Mouse (Mus musculus) embryonic facial prominence, embryonic 10.5 days (tissue): ENCODE data around the gene Tfam. TPM values are rescaled to one million over a fixed set of nuclear protein-coding genes. Genes with fewer than 3 reads are reported as not detected.

ENCODE experiments used
- DNase-seq: peaks from one replicate; pipeline ENCODE4 v3.0.0-alpha.2; 2017; ENCODE audit warnings: low spot score
- H3K27ac ChIP-seq: fragments of 300-500 bp; sonication (generic); replicated peaks from 2 replicates; pipeline ENCODE4 v1.5.1; 2016; ENCODE audit warnings: mild to moderate bottlenecking
- H3K27me3 ChIP-seq: fragments of 300-500 bp; sonication (generic); replicated peaks from 2 replicates; pipeline ENCODE4 v1.6.1; 2016; ENCODE audit warnings: low read depth, mild to moderate bottlenecking; ENCODE audit not compliant: poor library complexity, severe bottlenecking
- H3K36me3 ChIP-seq: fragments of 300-500 bp; sonication (generic); replicated peaks from 2 replicates; pipeline ENCODE4 v1.6.1; 2016; ENCODE audit warnings: mild to moderate bottlenecking, moderate library complexity
- H3K4me1 ChIP-seq: fragments of 300-500 bp; sonication (generic); 2 replicates; pipeline ENCODE4 v1.6.1; 2016
- H3K4me3 ChIP-seq: fragments of 300-500 bp; sonication (generic); 2 replicates; pipeline ENCODE4 v1.5.1; 2016; ENCODE audit warnings: mild to moderate bottlenecking, moderate library complexity
- H3K9me3 ChIP-seq: fragments of 300-500 bp; sonication (generic); 2 replicates; pipeline ENCODE4 v1.6.1; 2016; ENCODE audit warnings: mild to moderate bottlenecking
- WGBS: fragments of 180-500 bp; shearing (Covaris S2); methylation state at CpG from one replicate; pipeline ENCODE4 v1.1.7; 2016; 5-methylcytosine and 5-hydroxymethylcytosine counted together
- polyA plus RNA-seq: library from polyadenylated mRNA; unstranded; fragments of >200 nt; fragmentation: Nextera tagmentation; extraction: Ambion mirVana; gene quantifications from 2 replicates; pipeline ENCODE4 v1.2.1, GENCODE M21; 2016

Tfam gene
- polyA plus RNA-seq, 1 experiment from 2014 or later: 87.8 TPM

- no peaks in the 10 kb centered on the region for H3K4me1 ChIP-seq
- H3K9me3 ChIP-seq: no peaks in the 10 kb centered on the region
- no peak overlapping the region for H3K4me3 ChIP-seq
- H3K36me3 ChIP-seq: peaks cover 29% of the 10 kb centered on the region
- H3K27ac ChIP-seq: no peak overlapping the region
- no peaks in the 10 kb centered on the region for H3K27me3 ChIP-seq
- DNase-seq: no peak
- WGBS: 86% methylated on average over 5 of the region's 5 CpGs
Observed at GRCm38 (mm10) chr10:71251846-71252245, 13.8 kb upstream of the Tfam start.

DNA sequence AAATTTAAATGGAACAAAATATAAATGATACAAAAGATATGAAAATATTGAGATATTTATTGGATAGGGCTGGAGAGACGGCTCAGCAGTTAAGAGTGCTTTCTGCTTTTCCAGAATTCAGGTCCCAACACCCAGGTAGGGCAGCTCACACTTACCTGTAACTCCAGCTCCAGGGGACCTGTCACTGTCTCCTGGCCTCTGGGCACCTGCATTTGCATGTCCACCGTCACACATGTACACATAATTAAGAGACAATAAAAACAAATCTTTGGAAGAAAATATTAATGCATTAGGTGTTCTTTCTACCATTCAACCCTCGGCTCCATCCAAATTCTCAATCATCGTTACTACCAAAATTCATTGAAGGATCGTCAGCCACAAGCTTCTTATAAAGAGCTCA is 13.2 kb upstream of the Tfam start:
- H3K27me3 ChIP-seq: no peaks in the 10 kb centered on the region
- WGBS: 90% methylated on average over 5 of the region's 5 CpGs
- no peaks in the 10 kb centered on the region for H3K4me1 ChIP-seq
- H3K4me3 ChIP-seq: no peak overlapping the region
- H3K9me3 ChIP-seq: no peaks in the 10 kb centered on the region
- no peak overlapping the region for H3K27ac ChIP-seq
- no peak for DNase-seq
- peaks cover 24% of the 10 kb centered on the region for H3K36me3 ChIP-seq

- peaks cover 16% of the 10 kb centered on the region for H3K36me3 ChIP-seq
- DNase-seq: no peak
- 83% methylated on average over 17 of the region's 17 CpGs for WGBS
- no peaks in the 10 kb centered on the region for H3K4me1 ChIP-seq
- H3K9me3 ChIP-seq: no peaks in the 10 kb centered on the region
- no peaks in the 10 kb centered on the region for H3K27me3 ChIP-seq
- no peak overlapping the region for H3K4me3 ChIP-seq
- H3K27ac ChIP-seq: no peak overlapping the region
Observed at GRCm38 (mm10) chr10:71250472-71250871, 12.4 kb upstream of the Tfam start.

GRCm38 (mm10) chr10:71249086-71249880 is 11.2 kb upstream of the Tfam start:
- no peaks in the 10 kb centered on the region for H3K27me3 ChIP-seq
- 86% methylated on average over 10 of the region's 10 CpGs for WGBS
- no peak for DNase-seq

GRCm38 (mm10) chr10:71246956-71247355 is 8.9 kb upstream of the Tfam start:
- H3K4me1 ChIP-seq: no peaks in the 10 kb centered on the region
- no peak overlapping the region for H3K4me3 ChIP-seq
- H3K9me3 ChIP-seq: no peaks in the 10 kb centered on the region
- no peak overlapping the region for H3K27ac ChIP-seq
- H3K27me3 ChIP-seq: no peaks in the 10 kb centered on the region
- no peak for DNase-seq
- H3K36me3 ChIP-seq: no peaks in the 10 kb centered on the region
- 63% methylated on average over 7 of the region's 7 CpGs for WGBS

More at GRCm38 (mm10) chr10:71249086-71249880, 11.2 kb upstream of the Tfam start:
- H3K4me3 ChIP-seq: no peak overlapping the region
- peaks cover 4% of the 10 kb centered on the region for H3K36me3 ChIP-seq
- no peaks in the 10 kb centered on the region for H3K4me1 ChIP-seq
- H3K9me3 ChIP-seq: no peaks in the 10 kb centered on the region
- H3K27ac ChIP-seq: no peak overlapping the region

- H3K27ac ChIP-seq: no peak overlapping the region
- no peak overlapping the region for H3K4me3 ChIP-seq
- DNase-seq: no peak
- H3K36me3 ChIP-seq: peaks cover 9% of the 10 kb centered on the region
- no peaks in the 10 kb centered on the region for H3K9me3 ChIP-seq
- peaks cover 10% of the 10 kb centered on the region for H3K4me1 ChIP-seq
- H3K27me3 ChIP-seq: no peaks in the 10 kb centered on the region
- 70% methylated on average over 6 of the region's 6 CpGs for WGBS
Observed at GRCm38 (mm10) chr10:71239479-71240120, 1.5 kb upstream of the Tfam start.

- peaks cover 10% of the 10 kb centered on the region for H3K4me1 ChIP-seq
- H3K27me3 ChIP-seq: no peaks in the 10 kb centered on the region
- peaks cover 28% of the 10 kb centered on the region for H3K36me3 ChIP-seq
- H3K27ac ChIP-seq: peak overlapping the region; percentile 93
- DNase-seq: peak; percentile 99
- peak overlapping the region; percentile 90 for H3K4me3 ChIP-seq
- under 1% methylated on average over 68 of the region's 68 CpGs for WGBS
- H3K9me3 ChIP-seq: no peaks in the 10 kb centered on the region
Observed at GRCm38 (mm10) chr10:71237516-71238239, 402 bp downstream of the Tfam start.

- WGBS: 99% methylated on average over 8 of the region's 8 CpGs
- H3K36me3 ChIP-seq: peaks cover 60% of the 10 kb centered on the region
- H3K4me3 ChIP-seq: no peak overlapping the region
- DNase-seq: no peak
- no peaks in the 10 kb centered on the region for H3K9me3 ChIP-seq
- no peaks in the 10 kb centered on the region for H3K27me3 ChIP-seq
- H3K4me1 ChIP-seq: peaks cover 10% of the 10 kb centered on the region
- H3K27ac ChIP-seq: no peak overlapping the region
Observed at GRCm38 (mm10) chr10:71234071-71234470, 4.0 kb downstream of the Tfam start.

DNA sequence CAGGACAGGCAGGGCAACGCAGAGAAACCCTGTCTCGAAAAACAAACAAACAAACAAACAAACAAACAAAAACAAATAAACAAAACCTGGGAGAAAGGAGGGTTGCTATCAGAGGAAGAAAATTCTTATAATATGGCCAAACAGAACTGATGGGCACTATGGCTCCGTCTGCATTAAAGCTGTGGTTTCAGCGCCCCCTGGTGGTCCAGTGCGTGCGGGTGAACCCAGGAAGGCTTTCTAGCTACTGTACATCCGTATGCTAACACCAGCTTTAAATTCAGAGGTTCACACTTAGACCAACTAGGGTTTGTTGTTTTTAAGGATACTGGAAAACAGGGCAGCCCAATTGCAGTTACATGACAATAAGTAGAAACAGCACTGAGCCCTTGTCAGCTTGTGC is 12.2 kb downstream of the Tfam start:
- no peak overlapping the region for H3K27ac ChIP-seq
- 44% methylated on average over 7 of the region's 7 CpGs for WGBS
- no peak overlapping the region for H3K4me3 ChIP-seq
- peak; percentile 81 for DNase-seq
- no peaks in the 10 kb centered on the region for H3K4me1 ChIP-seq
- H3K27me3 ChIP-seq: no peaks in the 10 kb centered on the region
- H3K9me3 ChIP-seq: 0 out of 2 replicates have a peak, but pooled peaks cover 4% of the 10 kb centered on the region
- peaks cover 90% of the 10 kb centered on the region for H3K36me3 ChIP-seq

DNA sequence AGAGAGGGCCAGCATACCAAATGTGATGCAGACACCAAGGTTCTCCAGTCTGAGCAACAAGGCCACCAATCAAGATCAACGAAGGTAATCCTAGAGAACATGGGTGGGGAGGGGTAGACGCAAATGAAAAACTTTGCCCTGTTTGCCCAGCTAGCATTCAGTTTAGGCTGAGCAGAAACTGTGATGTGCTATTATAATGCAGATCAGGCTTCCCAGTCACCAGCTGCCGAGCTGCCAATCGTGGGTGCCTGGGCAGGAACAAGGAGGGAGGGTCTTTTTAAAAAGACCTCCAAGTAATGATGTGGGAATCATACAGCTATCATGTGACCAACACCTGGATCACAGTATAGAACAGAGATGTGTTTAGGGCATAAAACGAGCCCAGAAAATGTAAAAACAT is 15.0 kb downstream of the Tfam start:
- H3K4me1 ChIP-seq: 0 out of 2 replicates have a peak, but pooled peaks cover 1% of the 10 kb centered on the region
- no peak for DNase-seq
- H3K4me3 ChIP-seq: no peak overlapping the region
- H3K36me3 ChIP-seq: peaks cover 62% of the 10 kb centered on the region
- no peaks in the 10 kb centered on the region for H3K27me3 ChIP-seq
- 82% methylated on average over 5 of the region's 5 CpGs for WGBS
- H3K27ac ChIP-seq: no peak overlapping the region
- 0 out of 2 replicates have a peak, but pooled peaks cover 4% of the 10 kb centered on the region for H3K9me3 ChIP-seq

- H3K27ac ChIP-seq: no peak overlapping the region
- no peak for DNase-seq
- H3K36me3 ChIP-seq: peaks cover 57% of the 10 kb centered on the region
Observed at GRCm38 (mm10) chr10:71222639-71223038, 15.4 kb downstream of the Tfam start.

DNA sequence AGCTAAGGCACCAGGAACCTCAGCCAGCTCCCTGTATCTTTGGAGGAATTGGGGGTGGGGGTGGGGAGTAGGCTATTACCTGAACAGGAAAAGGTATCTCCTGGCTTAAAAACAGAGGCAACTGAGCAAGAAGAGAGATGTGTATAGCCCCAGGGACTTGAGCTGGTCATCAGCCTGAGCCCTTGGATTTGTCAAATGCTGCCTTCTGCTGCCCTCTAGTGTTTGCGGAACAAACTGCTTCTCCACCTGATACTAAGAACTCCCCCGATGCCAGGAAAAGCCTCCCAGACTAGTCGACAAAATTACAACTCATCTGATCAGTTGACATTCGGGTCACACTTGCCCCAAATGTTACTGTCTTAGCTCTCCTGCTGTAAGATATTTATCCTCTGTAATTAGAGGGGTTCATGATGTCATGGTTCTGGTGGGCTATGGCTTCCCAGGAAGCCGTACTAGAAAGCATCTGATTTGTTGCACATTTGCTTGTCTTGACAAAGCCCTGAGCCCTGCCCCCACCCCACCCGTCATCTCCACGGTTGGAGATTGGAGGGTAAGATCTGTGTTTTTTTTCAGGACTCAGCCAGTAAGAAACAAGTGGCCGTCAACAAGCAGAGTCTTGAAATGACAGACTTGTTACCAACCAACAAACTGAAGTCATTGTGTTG is 19.7 kb downstream of the Tfam start:
- 0 out of 2 replicates have a peak, but pooled peaks cover 5% of the 10 kb centered on the region for H3K4me1 ChIP-seq
- H3K27ac ChIP-seq: no peak overlapping the region
- peaks cover 15% of the 10 kb centered on the region for H3K36me3 ChIP-seq
- H3K27me3 ChIP-seq: no peaks in the 10 kb centered on the region
- WGBS: 24% methylated on average over 8 of the region's 8 CpGs
- DNase-seq: peak; percentile 80
- 0 out of 2 replicates have a peak, but pooled peaks cover 4% of the 10 kb centered on the region for H3K9me3 ChIP-seq
- no peak overlapping the region for H3K4me3 ChIP-seq

More at GRCm38 (mm10) chr10:71222639-71223038, 15.4 kb downstream of the Tfam start:
- H3K4me1 ChIP-seq: 0 out of 2 replicates have a peak, but pooled peaks cover 5% of the 10 kb centered on the region
- no peaks in the 10 kb centered on the region for H3K27me3 ChIP-seq
- 88% methylated on average over 2 of the region's 2 CpGs for WGBS
- H3K9me3 ChIP-seq: 0 out of 2 replicates have a peak, but pooled peaks cover 4% of the 10 kb centered on the region
- no peak overlapping the region for H3K4me3 ChIP-seq
